In the genomic region with DNA sequence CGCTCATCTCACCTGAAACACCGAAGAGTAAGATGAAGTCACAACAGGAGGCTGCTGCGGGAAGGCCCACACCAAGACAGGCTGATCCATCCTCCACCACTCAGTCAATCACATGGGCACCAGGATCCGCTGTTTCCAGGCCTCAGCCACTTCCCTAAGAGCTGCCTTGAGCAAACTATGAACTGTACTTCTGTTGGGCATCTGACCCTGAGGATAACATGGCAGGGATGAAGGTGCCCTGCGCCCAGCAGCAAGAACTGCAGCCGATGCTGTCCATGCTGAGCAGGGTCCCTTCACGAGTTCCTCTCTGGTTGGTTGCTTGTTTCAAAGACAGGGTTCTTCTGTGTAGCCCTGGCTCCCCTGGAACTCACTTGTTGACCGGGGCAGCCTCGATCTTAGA, we compare ENCODE assay signal across 33 mouse cellular contexts.
"Had no signal": no experiment of that assay in that cellular context is flagged by ENCODE, and none has a peak within 500 bp of the region (broad histone marks: within the 10 kb centered on the region; RNA-seq: fewer than 3 reads in every experiment).

No protein-coding gene starts in this region.

- H3K36me3 ChIP-seq: intestine, embryonic 15.5 days had no signal

- H3K27ac ChIP-seq: heart, embryonic 13.5 days; heart, embryonic 15.5 days; hindbrain, embryonic 10.5 days; hindbrain, embryonic 12.5 days; hindbrain, embryonic 13.5 days; hindbrain, embryonic 14.5 days; hindbrain, embryonic 15.5 days; hindbrain, postnatal 0 days; intestine, embryonic 15.5 days; kidney, embryonic 15.5 days; kidney, postnatal 0 days; layer of hippocampus, adult 2 months; left cerebral cortex, adult 2 months had no signal

- H3K4me1 ChIP-seq: hindbrain, embryonic 10.5 days; hindbrain, embryonic 12.5 days; hindbrain, embryonic 15.5 days; intestine, embryonic 15.5 days; kidney, embryonic 15.5 days had no signal

- DNase-seq: heart, postnatal 10 days; heart, postnatal 14 days; heart, postnatal 36 days; heart, postnatal 4 days; kidney, adult 11 months; kidney, adult 18-20 months; kidney, adult 2 months; kidney, adult 8-10 months; kidney, adult 9 months; kidney, postnatal 10 days; kidney, postnatal 14 days; kidney, postnatal 36 days; kidney, postnatal 4 days; layer of hippocampus, adult 9-11 months; layer of hippocampus, postnatal 36 days had no signal

- H3K4me3 ChIP-seq: heart, embryonic 12.5 days; heart, embryonic 13.5 days; heart, embryonic 15.5 days; hindbrain, embryonic 10.5 days; hindbrain, embryonic 12.5 days; hindbrain, embryonic 13.5 days; hindbrain, embryonic 15.5 days; intestine, embryonic 15.5 days; kidney, embryonic 15.5 days; layer of hippocampus, adult 2 months; left cerebral cortex, adult 2 months had no signal

- H3K27me3 ChIP-seq: heart, embryonic 12.5 days; heart, embryonic 13.5 days; heart, embryonic 15.5 days; hindbrain, embryonic 12.5 days; hindbrain, embryonic 13.5 days; hindbrain, embryonic 15.5 days; intestine, embryonic 15.5 days; kidney, embryonic 15.5 days had no signal

- ATAC-seq: hindbrain, embryonic 16.5 days; hindbrain, postnatal 0 days; inflammation-experienced regulatory T-cells, adult 6 months; intestine, embryonic 16.5 days; intestine, postnatal 0 days had no signal

- H3K9me3 ChIP-seq: heart, embryonic 12.5 days; heart, embryonic 13.5 days; heart, embryonic 15.5 days; hindbrain, embryonic 10.5 days; hindbrain, embryonic 12.5 days; hindbrain, embryonic 13.5 days; hindbrain, embryonic 15.5 days; intestine, embryonic 15.5 days; kidney, embryonic 15.5 days had no signal
